Mouse (Mus musculus) cerebellum, adult 2 months (tissue): ENCODE data around the gene Ldb3.

Source experiments
- CTCF ChIP-seq: fragments of 200-500 bp; IDR thresholded peaks from 2 replicates; pipeline ENCODE4 v1.5.1; 2011; ENCODE audit warnings: low read depth, mild to moderate bottlenecking, control low read depth, low read length, moderate library complexity, borderline replicate concordance; ENCODE audit not compliant: insufficient read depth
- POLR2A ChIP-seq: fragments of 200-500 bp; IDR thresholded peaks from 2 replicates; pipeline ENCODE4 v1.6.1; 2011; ENCODE audit warnings: low read length, control low read depth, borderline replicate concordance; ENCODE audit not compliant: insufficient read depth

DNA sequence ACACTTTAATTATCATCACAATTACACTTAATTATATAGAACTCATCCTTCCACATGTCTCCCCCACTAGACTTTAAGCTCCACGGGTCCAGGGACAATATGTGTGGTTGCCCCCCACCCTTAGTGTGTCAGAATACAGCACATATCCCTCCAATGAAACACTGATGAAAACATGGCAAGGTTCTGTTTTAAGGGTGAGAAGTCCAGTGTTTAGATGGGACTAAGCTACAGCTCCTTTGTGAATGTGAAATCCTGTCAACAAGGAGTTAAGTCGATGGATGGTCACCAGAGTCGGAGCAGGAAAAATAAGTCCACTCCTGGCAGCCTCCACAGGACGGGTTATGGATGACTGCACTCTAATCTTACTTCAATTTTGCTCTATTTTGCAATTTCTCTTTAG, 88.2 kb downstream of the Ldb3 start:
- no peak for TF ChIP-seq CTCF
- TF ChIP-seq POLR2A, result no peak
